Mouse (Mus musculus) embryonic facial prominence, embryonic 12.5 days (tissue): ENCODE results near the gene Ugt1a7c. TPM values are rescaled to one million over a fixed set of nuclear protein-coding genes. Genes with fewer than 3 reads are reported as not detected.
"Not testable (repeated sequence)": the region's sequence is repeated elsewhere in the genome, so short reads cannot be mapped to it uniquely, and the experiment has no call there.

Source experiments
- ATAC-seq: fragments of 200-750 bp; cut with Nextera tagmentation; 2 replicates; pipeline ENCODE4 v1.8.0; 2017; ENCODE audit not compliant: insufficient number of reproducible peaks, insufficient read depth, low FRiP score, low TSS enrichment
- H3K27ac ChIP-seq: fragments of 300-500 bp; sonication (generic); 2 replicates; pipeline ENCODE4 v1.5.1; 2016; ENCODE audit warnings: mild to moderate bottlenecking
- H3K27me3 ChIP-seq: fragments of 300-500 bp; sonication (generic); 2 replicates; pipeline ENCODE4 v1.6.1; 2016; ENCODE audit warnings: mild to moderate bottlenecking, moderate library complexity
- H3K36me3 ChIP-seq: fragments of 300-500 bp; sonication (generic); 2 replicates; pipeline ENCODE4 v1.6.1; 2016; ENCODE audit warnings: mild to moderate bottlenecking
- H3K4me1 ChIP-seq: fragments of 300-500 bp; sonication (generic); 2 replicates; pipeline ENCODE4 v1.6.1; 2016
- H3K4me2 ChIP-seq: fragments of 300-500 bp; sonication (generic); replicated peaks from 2 replicates; pipeline ENCODE4 v1.6.1; 2016; ENCODE audit warnings: mild to moderate bottlenecking, moderate library complexity
- H3K4me3 ChIP-seq: fragments of 300-500 bp; sonication (generic); 2 replicates; pipeline ENCODE4 v1.5.1; 2016; ENCODE audit warnings: mild to moderate bottlenecking
- H3K9ac ChIP-seq: fragments of 300-500 bp; sonication (generic); 2 replicates; pipeline ENCODE4 v1.6.1; 2016; ENCODE audit warnings: mild to moderate bottlenecking, moderate library complexity
- H3K9me3 ChIP-seq: fragments of 300-500 bp; sonication (generic); 2 replicates; pipeline ENCODE4 v1.6.1; 2016; ENCODE audit warnings: mild to moderate bottlenecking, moderate library complexity
- WGBS: fragments of 180-500 bp; shearing (Covaris S2); methylation state at CpG from one replicate; pipeline ENCODE4 v1.1.7; 2016; 5-methylcytosine and 5-hydroxymethylcytosine counted together
- polyA plus RNA-seq: library from polyadenylated mRNA; unstranded; fragments of >200 nt; fragmentation: Nextera tagmentation; extraction: Ambion mirVana; gene quantifications from 2 replicates; pipeline ENCODE4 v1.2.1, GENCODE M21; 2016

The Ugt1a7c gene
- polyA plus RNA-seq, 1 experiment from 2014 or later: 0.63 TPM

DNA sequence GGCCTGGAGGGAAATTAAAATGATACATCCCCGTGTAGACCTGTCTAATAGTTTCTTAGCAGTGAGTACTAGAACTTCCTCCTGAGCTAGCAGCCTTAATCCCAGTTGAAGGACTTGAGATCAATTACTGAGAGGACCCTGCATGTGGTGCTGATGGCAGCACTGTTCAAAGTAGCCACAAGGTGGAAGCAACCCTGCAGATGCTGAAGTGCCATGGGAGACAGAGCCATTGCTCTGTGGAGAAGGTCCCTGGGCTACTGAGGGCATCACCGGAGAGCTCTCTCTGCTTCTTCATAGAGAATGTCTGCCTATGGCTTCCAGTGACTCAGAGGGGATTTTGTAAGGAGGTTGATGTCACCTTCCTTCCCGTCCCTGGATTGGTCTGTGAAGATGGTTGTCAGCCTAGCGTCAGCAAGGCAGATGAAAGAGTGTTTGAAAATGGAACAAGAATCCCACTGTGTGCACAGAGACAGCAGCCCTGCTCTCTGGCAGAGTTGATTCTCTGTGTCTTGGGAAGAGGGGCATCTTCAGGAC lies 31.0 kb downstream of the Ugt1a7c start:
- not testable (repeated sequence) for H3K36me3 ChIP-seq, H3K4me2 ChIP-seq, H3K27me3 ChIP-seq, H3K9ac ChIP-seq, ATAC-seq, H3K4me3 ChIP-seq, H3K27ac ChIP-seq, H3K4me1 ChIP-seq, H3K9me3 ChIP-seq
- WGBS: 71% methylated on average over 4 of the region's 4 CpGs

DNA sequence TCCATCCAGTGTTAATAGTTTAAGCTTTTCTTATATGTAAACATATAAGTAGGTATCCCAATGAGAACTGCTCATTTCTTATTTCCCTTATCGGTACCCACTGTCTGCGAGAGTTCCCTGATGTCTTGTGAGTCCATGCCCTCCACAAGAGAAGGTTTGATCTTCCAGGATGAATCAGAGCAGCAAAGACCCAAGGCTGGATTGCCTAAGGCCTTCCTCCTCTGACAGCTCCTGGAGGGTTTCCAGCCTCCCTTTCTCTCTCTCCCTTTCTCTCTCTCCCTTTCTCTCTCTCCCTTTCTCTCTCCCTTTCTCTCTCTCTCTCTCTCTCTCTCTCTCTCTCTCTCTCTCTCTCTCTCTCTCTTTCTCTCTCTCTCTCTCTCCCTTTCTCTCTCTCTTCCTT lies 34.2 kb downstream of the Ugt1a7c start:
- not testable (repeated sequence) for ATAC-seq, H3K27ac ChIP-seq, H3K4me2 ChIP-seq, H3K36me3 ChIP-seq, H3K9ac ChIP-seq, H3K4me3 ChIP-seq, H3K4me1 ChIP-seq, H3K27me3 ChIP-seq, H3K9me3 ChIP-seq
- WGBS: 83% methylated on average over 2 of the region's 2 CpGs

DNA sequence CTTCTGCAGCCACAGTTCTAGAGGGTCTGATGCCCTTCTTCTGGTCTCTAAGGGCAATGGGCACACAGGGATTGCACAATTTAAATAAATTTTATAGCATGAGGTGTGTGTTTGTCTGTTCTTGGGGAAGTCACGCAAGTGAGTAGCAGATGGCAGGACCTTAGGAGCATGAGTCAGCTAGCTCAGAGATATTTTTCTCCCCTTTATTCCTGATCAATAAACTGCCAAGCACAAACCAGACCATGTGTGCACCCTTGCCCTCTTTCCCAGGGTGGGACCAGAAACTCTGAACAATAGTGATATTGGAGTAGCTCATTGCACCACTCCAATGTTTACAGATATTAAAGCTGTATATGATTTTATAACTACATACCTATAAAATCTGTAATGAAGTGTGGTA lies 35.4 kb downstream of the Ugt1a7c start:
- H3K27me3 ChIP-seq, H3K9ac ChIP-seq, H3K4me1 ChIP-seq, H3K4me3 ChIP-seq, H3K9me3 ChIP-seq, H3K4me2 ChIP-seq, H3K36me3 ChIP-seq, H3K27ac ChIP-seq, ATAC-seq: not testable (repeated sequence)
- WGBS: 83% methylated on average over 1 of the region's 1 CpGs

DNA sequence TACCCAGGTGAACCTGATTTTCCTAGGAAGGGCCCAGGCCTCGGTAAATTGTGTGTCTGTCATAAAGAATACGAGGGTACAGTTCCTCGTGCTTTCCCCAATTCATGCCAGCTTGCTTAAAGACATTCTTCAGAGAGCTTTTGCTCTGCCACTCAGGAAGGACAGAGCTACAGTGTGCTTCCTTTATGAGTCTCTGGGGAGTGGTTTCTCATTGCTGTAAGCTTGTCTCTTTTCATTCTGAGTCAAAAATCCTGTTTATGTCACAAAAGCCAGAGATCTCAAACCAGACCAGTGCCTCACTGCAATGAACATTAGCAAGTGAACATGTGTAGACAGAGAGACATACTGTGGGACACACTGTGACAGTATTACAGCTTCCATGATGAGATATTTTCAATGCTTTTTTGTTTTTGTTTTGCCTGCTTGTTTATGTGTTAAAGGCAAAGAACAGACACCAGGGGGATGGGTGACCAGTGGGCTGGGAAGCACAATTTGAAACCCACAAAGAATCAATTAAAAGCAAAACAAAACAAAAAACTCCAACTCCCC lies 39.1 kb downstream of the Ugt1a7c start:
- no peaks in the 10 kb centered on the region for H3K9me3 ChIP-seq
- H3K4me2 ChIP-seq: no peak overlapping the region
- H3K4me1 ChIP-seq: peaks cover 7% of the 10 kb centered on the region; the same call in 1 of the 2 replicates
- WGBS: 48% methylated on average over 3 of the region's 3 CpGs
- H3K36me3 ChIP-seq: no peaks in the 10 kb centered on the region
- no peaks in the 10 kb centered on the region for H3K27me3 ChIP-seq
- no peak for ATAC-seq
- peak overlapping the region; percentile 38 for H3K27ac ChIP-seq
- no peak overlapping the region for H3K9ac ChIP-seq
- H3K4me3 ChIP-seq: no peak overlapping the region

DNA sequence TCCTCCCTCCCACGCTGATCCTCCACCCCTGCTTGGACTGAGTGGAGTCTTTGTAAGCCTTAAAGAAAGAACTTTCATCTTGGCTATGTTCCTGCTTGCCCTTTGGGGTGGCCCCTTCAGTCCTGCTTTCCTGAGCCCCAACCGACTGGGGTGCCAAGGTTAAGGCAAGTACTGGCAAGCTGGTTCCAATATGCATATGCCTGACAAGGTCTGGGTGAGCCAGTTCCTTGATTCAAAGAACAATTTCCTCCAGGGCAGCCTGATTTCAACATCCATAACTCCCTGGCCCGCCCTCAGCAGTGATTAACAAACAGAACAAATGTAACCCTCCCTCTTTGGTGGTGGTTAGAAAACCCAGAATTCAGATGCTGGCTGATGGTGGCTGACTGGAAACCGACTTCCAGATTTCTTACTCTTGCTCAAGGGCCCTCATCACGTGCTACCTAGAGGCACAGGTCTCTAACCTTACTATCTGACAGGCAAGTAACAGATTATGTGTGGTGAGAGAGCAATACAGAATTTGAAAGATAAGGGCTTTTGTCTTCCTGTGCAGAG lies 39.7 kb downstream of the Ugt1a7c start, which contains the start of gene Ugt1a6a:
Gene Ugt1a6a (plus strand): TSS at position 353 of the 555 bp plus-strand sequence.
- 41% methylated on average over 5 of the region's 5 CpGs for WGBS
- H3K4me1 ChIP-seq, H3K9me3 ChIP-seq, H3K9ac ChIP-seq, H3K4me3 ChIP-seq, H3K36me3 ChIP-seq, H3K27me3 ChIP-seq, H3K4me2 ChIP-seq: not testable (repeated sequence)
- peak within 1 kb of the TSS; percentile 38 for H3K27ac ChIP-seq
- ATAC-seq: 0 out of 2 replicates have a peak, but pooled peaks have one; percentile 52

DNA sequence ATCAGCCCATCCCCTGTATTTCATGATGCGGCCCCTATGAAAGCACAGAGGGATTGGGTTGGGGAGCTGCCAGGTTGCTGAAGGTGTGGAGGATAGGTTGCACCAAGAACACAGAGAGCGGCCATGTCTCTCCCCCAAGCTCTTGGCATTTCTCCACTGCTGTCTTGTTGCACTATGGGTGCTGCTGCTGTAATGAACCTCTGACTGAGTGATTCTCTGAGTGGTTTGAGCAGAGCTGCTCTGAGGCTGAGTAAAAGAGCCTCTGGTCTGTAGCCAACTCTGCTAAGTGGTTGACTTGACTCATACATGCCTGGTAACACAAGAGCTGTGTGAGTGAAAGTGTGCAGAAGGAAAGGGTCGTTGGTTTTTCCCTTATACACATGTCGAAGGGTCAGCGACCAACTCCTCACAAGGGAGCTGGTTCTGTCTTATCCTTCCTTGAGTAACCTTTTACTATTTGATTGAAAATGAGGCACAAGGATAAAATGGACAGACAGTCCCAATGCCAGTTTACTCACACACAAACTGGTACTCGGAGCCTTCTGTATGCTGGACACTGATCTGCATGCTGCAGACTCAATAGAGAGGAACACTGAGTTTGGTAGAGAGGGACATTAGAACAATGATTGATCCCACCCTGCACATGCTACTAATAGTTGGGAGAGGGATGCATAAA lies 40.5 kb downstream of the Ugt1a7c start:
- not testable (repeated sequence) for H3K27me3 ChIP-seq, H3K9me3 ChIP-seq, ATAC-seq, H3K9ac ChIP-seq, H3K4me3 ChIP-seq, H3K4me1 ChIP-seq, H3K36me3 ChIP-seq, H3K4me2 ChIP-seq, H3K27ac ChIP-seq
- WGBS: 87% methylated on average over 6 of the region's 6 CpGs

DNA sequence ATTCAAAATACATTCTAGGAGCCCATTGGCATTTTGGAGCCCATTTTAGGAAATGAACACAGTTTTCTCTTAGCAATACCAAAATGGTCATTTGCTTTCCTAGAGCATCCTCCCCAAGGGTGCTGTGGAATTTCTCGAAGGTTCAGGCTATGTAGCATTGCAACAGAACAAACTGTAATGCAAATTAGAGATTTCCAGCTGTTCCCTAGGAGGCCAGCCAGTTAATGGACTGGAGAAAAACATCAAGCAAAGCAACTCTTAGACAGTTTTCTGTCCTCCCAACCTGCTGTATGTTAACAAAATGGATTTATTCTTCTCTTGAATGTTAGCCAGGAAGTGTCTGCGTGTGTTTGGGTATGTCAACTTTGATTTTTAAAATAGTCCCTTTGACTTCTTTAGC lies 41.8 kb downstream of the Ugt1a7c start:
- ATAC-seq: no peak
- 71% methylated on average over 2 of the region's 2 CpGs for WGBS
- peaks cover 7% of the 10 kb centered on the region; the same call in 1 of the 2 replicates for H3K4me1 ChIP-seq
- no peaks in the 10 kb centered on the region for H3K27me3 ChIP-seq
- H3K27ac ChIP-seq: no peak overlapping the region
- no peak overlapping the region for H3K4me3 ChIP-seq
- no peak overlapping the region for H3K4me2 ChIP-seq
- H3K36me3 ChIP-seq: no peaks in the 10 kb centered on the region
- no peaks in the 10 kb centered on the region for H3K9me3 ChIP-seq
- no peak overlapping the region for H3K9ac ChIP-seq

DNA sequence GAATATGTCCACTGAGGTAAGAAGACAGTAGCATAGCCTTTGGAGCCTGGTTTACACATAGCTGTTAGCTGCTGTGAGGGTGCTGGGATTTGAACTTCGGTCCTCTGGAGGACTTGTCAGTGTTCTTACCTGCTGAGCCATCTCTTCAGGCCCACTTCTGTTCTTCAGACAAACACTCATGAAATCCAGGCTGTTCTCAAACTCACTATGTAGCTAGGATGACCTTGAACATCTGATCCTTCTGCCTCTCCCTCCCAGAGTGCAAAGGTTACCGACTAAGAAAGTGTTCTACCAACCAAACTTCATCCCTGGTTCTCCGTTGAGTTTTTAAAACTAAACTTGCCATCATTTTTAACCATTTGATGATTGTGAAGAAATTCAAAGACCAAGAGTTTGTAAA lies 42.4 kb downstream of the Ugt1a7c start:
- H3K27ac ChIP-seq: no peak overlapping the region
- H3K4me1 ChIP-seq: peaks cover 7% of the 10 kb centered on the region; the same call in 1 of the 2 replicates
- H3K36me3 ChIP-seq: no peaks in the 10 kb centered on the region
- WGBS: 83% methylated on average over 3 of the region's 3 CpGs
- H3K4me2 ChIP-seq: no peak overlapping the region
- H3K4me3 ChIP-seq: no peak overlapping the region
- H3K27me3 ChIP-seq: no peaks in the 10 kb centered on the region
- no peak overlapping the region for H3K9ac ChIP-seq
- ATAC-seq: no peak
- no peaks in the 10 kb centered on the region for H3K9me3 ChIP-seq

DNA sequence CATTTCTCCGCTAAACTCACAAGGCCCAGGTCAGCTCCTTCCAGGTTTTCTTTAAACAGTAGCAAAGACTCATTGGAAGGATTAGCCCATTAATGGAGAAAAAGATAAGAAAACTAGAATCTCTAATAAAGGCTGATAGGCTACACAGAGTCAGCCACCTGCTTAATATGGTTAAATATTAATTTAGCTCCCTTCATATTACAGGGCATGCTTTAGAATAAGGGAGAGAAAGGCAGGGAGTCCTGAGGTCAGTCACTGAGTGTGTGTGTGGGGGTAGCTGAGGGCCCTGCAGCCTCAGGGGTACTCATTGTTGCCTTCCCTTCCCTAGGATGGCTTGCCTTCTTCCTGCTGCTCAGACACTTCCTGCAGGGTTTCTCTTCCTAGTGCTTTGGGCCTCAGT lies 43.3 kb downstream of the Ugt1a7c start:
- ATAC-seq: no peak
- WGBS: 91% methylated on average over 1 of the region's 1 CpGs
- no peak overlapping the region for H3K4me2 ChIP-seq
- no peaks in the 10 kb centered on the region for H3K27me3 ChIP-seq
- no peak overlapping the region for H3K9ac ChIP-seq
- no peaks in the 10 kb centered on the region for H3K36me3 ChIP-seq
- H3K9me3 ChIP-seq: no peaks in the 10 kb centered on the region
- H3K27ac ChIP-seq: no peak overlapping the region
- no peak overlapping the region for H3K4me3 ChIP-seq
- H3K4me1 ChIP-seq: peaks cover 7% of the 10 kb centered on the region; the same call in 1 of the 2 replicates

DNA sequence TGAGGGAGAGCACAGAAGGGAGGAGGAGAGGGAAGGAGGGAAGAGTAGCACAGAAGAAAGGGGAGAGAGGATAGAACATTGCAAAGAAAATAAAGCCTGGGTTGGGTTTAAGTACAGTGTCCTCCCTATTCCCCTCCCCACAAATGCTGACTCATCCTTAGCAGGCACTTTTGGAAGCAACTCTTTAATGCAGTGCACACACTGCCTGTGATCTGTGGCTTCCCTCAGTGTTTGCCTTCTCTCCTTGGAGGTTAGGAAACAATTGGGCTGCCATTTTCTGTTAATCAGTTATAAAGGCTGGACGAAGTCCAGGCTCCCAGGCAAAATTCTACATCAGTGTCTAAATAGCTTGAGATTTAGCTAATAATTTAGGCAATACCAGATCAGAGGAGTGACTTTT lies 45.6 kb downstream of the Ugt1a7c start:
- WGBS: 61% methylated on average over 1 of the region's 1 CpGs
- not testable (repeated sequence) for H3K27ac ChIP-seq, H3K9me3 ChIP-seq, H3K4me1 ChIP-seq, H3K9ac ChIP-seq, ATAC-seq, H3K4me3 ChIP-seq, H3K27me3 ChIP-seq, H3K4me2 ChIP-seq, H3K36me3 ChIP-seq

DNA sequence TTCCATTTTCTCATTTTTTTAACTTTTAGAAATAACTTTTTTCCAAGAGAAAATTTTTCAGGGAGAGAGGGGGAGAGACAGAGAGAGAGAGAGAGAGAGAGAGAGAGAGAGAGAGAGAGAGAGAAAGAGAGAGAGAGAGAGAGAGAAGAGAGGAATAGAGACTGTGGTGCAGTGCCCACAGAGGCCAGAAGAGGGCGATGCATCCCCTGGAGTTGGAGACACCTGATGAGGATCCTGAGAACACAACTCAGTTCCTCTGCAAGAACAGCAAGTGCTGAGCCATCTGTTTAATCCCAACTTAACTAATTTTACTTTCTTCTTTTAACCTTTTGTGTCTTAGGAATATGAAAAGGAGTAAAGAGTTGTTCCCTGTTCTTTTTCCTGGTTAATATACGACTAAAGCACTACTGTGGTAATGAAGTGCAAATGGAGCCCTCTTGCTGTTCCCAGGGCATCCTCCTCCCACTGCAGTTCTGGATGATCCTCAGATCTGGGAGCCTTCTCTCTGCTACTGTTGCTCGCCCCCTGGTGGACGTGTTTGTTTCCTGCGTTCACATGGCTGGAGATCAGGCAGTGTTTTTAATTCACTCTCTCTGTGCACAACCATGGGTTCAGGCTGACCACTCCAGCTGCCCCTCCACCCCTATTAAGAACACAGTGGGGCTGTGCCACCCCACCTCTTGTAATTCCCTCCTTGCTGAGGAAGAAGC lies 49.3 kb downstream of the Ugt1a7c start:
- not testable (repeated sequence) for H3K9me3 ChIP-seq, H3K27ac ChIP-seq, ATAC-seq, H3K36me3 ChIP-seq, H3K9ac ChIP-seq, H3K4me3 ChIP-seq, H3K4me1 ChIP-seq, H3K4me2 ChIP-seq, H3K27me3 ChIP-seq
- WGBS: 3% methylated on average over 5 of the region's 5 CpGs

DNA sequence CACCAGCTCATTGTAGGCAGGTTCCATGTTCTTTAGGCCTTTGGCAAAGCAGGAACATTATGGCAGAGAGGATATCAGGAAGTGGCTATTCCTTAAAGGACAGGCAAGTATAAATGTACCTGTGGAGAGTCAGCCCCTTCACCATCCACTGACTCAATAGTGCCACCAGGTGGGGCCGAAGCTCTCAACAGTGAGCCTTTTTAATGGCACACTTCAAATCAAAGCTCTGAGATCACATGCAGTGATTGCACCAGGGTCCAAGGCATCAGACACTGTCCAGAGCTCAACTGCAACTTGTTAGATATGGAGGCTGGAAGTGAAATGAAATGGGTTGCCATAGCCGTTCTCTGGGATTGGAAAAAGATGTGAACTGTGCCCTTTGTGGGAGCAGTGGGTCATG lies 50.4 kb downstream of the Ugt1a7c start:
- 58% methylated on average over 2 of the region's 2 CpGs for WGBS
- not testable (repeated sequence) for ATAC-seq

More for the DNA sequence above, 50.4 kb downstream of the Ugt1a7c start:
- not testable (repeated sequence) for H3K4me1 ChIP-seq, H3K27me3 ChIP-seq, H3K27ac ChIP-seq, H3K9me3 ChIP-seq, H3K36me3 ChIP-seq, H3K9ac ChIP-seq, H3K4me2 ChIP-seq, H3K4me3 ChIP-seq
